Mouse (Mus musculus) CH12F3 (cell line): ENCODE measurements around the gene Tnnt1.

Source experiments
- in situ Hi-C: fragments of 300-500 bp; cut with MboI; formaldehyde crosslinking; loops from 2 replicates; pipeline ENCODE4 v1.14.3; 2020; ENCODE audit warnings: low sequenced_read_pairs

The Tnnt1 gene

DNA sequence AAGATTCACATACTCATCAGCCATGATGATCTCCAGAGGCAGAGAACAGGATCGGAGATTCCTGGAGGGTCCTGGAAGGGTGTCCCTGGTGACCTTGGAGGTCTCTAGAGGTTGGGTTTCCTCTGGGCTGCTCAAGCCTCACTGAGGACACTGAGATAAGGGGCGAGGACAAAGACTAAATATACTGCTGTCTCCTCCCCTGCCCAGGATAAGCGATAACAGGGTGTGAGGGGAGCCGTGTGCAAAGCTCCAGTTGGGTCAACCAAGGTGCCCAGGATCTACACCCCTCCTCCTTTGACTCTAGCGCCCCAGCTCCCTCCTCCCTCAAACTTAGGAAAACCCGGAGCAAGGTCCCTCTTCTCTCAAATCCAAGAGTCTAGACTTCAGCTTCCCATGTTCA lies 6.1 kb upstream of the Tnnt1 start:
- in situ Hi-C loops: no loop called here

DNA sequence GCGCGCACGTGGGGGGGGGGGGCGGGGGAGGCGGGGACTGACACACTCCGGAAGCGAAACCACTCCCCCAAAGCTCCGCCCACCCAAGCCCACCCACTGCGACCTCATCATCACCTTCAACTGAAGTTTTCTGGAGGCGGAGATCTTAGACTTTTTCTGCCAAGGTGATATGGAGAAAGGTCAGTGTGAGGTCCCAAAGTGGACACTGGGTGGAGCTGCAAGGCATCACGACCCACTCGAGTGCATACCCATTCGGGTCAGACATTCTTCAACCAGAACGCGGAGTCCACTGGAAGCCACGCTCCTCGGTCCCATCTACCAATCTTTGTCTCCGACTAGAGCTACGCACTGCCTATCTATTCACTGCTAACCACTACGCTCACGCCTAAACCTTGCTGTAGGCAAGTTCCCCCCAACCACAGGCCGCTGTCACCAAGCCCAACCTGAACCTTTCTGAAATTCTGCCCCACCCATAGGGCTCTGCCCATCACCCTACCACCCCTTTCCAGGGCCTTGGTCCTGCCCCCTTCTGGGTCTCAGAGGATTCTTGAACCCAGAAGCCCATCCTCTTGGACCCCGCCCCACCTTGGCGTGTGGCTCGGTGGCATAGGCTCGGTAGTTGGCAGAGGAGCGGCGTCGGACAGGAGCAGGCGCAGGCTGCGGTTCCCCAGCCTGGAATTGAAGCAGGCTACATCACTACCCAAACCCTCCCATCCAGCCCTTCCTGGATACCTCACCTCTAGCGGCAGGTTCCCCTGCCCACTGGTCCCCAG lies 5.2 kb upstream of the Tnnt1 start:
- in situ Hi-C loops: no loop called here

GRCm38 (mm10) chr7:4518487-4518886 lies 2.3 kb upstream of the Tnnt1 start:
- in situ Hi-C loops: no loop called here

DNA sequence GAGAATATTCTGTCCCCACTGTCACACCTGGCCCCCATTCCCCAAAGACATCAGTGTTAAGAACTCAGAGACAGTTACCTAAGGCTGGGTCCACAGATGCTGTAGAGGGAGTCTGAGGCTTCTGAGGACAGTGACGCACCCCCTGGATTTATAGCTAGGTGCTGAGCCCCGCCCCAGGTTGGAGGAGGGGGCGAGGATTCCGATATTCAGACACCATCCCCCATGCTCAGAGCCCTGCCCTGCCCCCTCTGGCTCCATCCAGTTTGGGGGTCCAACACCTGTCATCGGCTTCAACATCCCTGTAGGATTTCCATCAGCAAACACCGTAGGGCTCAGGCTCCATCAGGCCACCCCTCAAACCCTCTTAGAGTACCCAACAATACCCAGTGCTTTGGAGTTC lies 329 bp downstream of the Tnnt1 start:
- in situ Hi-C loops: no loop called here

GRCm38 (mm10) chr7:4513829-4514712 lies 2.1 kb downstream of the Tnnt1 start:
- in situ Hi-C loops: no loop called here

GRCm38 (mm10) chr7:4513236-4513635 lies 2.9 kb downstream of the Tnnt1 start:
- in situ Hi-C loops: no loop called here

DNA sequence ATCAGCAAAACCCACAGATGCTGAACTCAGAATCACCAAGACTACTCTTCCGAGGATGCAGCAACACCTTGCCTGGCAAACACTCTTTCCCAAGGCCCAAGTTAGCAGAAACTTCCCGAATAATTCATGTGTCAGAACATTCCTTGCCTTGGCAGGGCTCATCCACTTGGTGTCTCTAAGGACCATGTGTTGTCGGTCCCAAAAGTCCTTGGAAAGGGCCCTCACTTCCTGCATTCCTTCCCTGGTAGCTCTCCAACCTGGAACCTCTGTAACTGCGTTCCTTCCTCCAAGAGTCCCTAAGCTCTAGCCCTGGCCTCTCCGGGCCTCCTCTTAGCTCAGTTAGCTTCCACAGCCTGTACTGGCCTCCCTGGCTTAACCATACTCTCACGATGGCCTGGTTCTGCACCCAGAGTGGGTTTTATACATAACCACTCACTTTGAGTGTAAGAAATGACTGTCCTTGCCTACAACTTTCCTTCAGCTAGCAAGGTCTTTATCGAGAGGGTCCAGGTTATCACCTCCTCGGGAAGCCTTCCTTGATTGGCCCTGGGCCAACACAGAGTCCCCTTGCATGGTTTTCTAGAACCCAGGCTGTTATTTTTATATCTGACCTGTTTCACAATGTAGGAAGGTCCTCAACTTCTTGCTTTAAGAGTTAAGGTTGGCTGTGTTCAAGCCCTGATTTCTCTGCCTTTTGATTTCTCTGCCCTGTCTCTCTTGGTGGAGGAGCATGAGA lies 4.5 kb downstream of the Tnnt1 start:
- in situ Hi-C loops: no loop called here

DNA sequence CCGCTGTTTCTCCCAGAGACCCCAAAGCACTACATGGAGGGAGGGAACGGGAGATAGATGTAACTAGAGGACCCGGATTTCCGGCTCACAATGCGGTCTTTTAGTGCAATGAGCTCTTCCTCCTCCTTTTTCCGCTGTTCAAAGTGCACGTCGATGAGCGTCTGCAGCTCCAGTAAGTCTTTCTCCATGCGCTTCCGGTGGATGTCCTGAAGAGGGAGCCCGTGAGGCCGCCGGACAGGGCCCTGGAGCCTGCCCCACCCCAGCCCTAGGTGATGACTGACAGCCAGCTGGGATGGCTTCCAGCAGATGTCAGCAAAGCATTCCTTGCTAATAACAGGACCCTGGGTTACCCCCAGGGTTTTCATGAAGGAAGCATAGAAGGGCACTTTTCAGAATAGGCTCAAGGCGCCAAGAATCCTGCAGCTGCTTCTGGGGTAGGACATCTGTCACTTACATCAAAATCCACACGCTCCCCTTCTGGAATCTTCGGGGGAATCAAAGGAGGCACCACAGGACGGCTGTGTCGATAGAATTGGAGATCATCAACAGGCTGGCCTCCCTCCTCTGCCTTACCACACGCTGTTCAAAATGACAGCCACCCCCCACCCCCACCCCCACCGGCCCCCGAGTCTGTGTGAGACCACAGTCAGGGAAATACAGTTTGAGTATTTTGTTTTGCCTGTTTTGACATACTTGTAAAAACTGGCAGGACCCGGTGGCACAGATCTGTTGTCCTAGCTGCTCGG lies 6.1 kb downstream of the Tnnt1 start:
- in situ Hi-C loops: no loop called here

DNA sequence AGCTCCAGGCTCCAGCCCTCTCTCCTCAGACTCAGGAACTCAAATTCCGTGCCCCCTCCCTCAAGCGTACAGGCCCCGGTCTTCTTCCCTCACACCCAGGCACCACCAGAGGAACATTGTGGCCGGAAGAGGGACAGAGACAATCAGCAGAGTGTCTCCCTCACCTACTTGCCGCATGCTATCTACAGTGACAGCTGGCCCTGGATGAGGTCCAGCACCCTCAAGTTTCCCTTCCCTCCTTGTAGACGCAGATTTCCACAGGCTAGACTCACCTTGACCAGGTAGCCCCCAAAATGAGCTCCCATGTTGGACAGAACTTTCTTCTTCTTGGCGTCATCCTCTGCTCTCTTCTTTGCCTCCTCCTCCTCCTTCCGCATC lies 7.5 kb downstream of the Tnnt1 start:
- in situ Hi-C loops: no loop called here

DNA sequence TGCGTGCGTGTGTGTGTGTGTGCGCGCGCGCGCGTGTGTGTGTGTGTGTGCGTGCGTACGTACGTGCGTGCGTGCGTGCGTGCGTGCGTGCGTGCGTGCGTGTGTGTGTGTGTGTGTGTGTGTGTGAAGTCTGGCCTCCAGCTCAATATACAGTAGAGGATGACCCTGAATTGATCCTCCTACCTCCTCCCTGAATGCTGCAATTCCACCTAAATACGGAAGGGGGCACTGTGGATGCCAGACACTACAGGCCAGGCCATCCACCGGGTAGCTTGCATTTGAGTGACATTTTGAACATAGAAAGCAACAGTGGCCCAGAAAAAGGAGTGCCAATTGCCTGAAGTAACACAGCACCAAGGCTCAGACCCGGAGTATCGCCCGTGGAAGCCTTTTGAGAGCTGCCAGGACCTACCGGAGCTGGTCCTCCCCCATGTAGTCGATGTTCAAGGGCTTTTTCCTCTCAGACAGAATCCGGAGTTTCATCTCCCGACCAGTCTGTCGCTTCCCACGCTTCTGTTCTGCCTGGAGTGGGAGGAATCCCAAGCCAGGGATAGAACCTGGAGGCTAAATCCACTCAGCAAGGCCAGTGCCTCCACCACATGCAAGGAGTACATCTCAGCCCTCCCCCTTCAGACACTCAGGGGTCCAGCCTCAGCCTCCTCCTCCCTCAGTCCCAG lies 8.0 kb downstream of the Tnnt1 start:
- in situ Hi-C loops: no loop called here

DNA sequence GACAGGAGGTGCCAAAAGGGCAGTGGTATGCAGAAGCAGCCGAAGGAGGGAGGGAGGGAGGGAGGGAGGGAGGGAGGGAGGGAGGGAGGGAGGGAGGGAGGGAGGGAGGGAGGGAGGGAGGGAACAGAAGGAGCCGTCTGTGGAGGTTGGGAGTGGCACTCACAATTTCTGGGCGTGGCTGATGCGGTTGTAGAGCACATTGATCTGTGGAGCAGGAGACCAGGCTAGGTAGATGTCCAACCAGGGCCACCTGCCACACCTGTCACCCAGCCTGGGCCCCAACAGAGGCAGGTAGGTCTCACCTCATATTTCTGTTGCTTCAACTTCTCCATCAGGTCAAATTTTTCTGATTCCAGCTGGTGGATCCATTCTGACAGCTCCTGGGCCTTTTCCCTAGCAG lies 9.0 kb downstream of the Tnnt1 start:
- in situ Hi-C loops: no loop called here

GRCm38 (mm10) chr7:4504646-4505435 lies 11.3 kb downstream of the Tnnt1 start:
- in situ Hi-C loops: no loop called here

- in situ Hi-C loops: no loop called here
These were observed 12.3 kb downstream of the Tnnt1 start for GRCm38 (mm10) chr7:4503858-4504257.

DNA sequence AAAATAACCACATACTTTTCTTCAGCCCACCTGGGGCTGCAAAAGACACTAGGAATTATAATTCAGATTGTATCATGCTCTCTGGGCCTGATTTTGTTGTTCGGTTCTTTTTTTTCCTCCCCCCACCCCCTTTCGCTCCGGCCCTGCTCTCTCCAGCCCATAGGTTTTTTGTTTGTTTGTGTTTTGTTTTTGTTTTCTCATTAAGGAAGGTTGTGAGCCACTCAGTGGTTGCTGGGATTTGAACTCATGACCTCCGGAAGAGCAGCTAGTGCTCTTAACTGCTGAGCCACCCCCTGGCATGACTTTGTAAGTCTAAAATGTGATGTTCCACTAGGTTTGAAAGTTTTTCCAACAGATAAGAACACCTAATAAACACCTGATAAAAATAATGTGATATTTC lies 13.1 kb downstream of the Tnnt1 start:
- in situ Hi-C loops: no loop called here

DNA sequence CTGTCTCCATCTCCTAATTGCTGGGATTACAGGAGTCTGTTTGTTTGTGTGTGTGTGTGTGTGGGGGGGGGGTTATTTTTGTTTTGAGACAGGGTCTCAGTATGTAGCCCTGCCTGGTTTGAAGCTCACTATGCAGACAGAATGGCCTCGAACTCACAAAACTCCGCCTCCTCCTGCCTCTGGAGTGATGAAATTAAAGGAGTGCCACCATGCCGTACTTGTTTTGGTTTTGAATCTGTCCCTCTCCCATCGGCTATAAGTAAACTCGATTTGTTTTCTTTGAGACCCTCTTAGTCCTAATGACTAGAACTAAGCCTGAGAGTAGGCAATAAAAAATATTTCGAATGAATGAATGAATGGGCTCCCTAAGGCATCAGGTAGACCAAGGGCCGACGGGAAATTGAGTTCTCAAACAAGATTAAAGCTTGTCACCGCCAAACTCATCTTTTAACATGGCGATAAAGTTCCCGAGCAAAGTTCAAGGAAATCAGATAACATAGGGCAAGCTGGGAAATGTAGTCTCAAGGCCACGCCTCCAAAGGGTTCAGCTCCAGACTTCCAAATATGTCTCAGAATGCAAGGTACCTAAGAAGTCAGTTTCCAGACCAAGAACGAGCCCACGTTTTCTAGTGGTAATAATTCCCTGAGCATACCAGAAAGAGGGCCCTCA lies 13.6 kb downstream of the Tnnt1 start:
- in situ Hi-C loops: no loop called here

- in situ Hi-C loops: no loop called here
These were observed 14.4 kb downstream of the Tnnt1 start, which contains the start of gene Ppp1r12c for GRCm38 (mm10) chr7:4501558-4502397. TSS of gene Ppp1r12c (minus strand) at chr7:4501680.

- in situ Hi-C loops: no loop called here
These were observed 15.2 kb downstream of the Tnnt1 start for GRCm38 (mm10) chr7:4500892-4501471.

DNA sequence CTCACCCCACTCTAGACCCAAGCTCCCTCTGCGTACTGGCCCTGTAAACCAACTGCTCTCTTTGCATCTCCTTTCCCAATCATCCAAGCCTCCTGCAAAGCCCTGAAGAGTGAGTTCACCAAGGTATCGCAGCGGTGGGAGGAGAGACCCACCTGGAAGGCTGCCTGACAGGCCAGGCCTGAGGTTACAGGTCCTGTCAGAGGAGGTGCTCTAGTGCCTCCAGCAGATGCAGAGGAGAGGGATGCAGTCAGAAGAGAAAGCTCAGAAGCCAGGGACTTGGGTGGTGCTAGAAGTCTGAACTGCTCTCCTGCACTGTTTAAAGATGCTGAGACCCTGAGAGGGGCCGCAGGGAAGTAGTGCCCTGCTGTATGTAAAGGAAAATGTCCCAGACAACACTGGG lies 17.1 kb downstream of the Tnnt1 start:
- in situ Hi-C loops: no loop called here
